Mouse (Mus musculus): ENCODE data around the gene Mllt6.
"Not testable (repeated sequence)": the region's sequence is repeated elsewhere in the genome, so short reads cannot be mapped to it uniquely, and the experiment has no call there.

Mllt6 gene

DNA sequence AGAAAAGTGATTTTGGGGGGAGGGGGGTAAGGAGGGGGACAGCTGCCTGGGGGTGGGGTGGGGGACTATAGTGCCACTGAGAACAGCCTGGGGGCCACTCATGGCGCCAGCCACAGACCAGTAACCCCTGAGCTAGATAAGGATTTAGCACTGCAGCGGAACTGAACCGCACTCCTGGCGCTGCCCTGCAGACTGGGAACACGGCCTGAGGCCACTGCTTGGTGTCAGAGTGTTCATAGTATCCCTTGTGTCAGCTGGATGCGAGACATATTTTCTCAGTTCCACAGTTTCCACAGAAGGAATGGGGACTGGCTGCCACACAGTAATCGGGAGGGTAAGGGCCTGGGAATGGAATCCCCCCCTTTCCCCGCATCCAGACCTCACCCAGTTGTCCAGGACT, 52.8 kb downstream of the Mllt6 start:
- no peak for DNase-seq (ENCODE audit: extremely low read depth, low read depth)

DNA sequence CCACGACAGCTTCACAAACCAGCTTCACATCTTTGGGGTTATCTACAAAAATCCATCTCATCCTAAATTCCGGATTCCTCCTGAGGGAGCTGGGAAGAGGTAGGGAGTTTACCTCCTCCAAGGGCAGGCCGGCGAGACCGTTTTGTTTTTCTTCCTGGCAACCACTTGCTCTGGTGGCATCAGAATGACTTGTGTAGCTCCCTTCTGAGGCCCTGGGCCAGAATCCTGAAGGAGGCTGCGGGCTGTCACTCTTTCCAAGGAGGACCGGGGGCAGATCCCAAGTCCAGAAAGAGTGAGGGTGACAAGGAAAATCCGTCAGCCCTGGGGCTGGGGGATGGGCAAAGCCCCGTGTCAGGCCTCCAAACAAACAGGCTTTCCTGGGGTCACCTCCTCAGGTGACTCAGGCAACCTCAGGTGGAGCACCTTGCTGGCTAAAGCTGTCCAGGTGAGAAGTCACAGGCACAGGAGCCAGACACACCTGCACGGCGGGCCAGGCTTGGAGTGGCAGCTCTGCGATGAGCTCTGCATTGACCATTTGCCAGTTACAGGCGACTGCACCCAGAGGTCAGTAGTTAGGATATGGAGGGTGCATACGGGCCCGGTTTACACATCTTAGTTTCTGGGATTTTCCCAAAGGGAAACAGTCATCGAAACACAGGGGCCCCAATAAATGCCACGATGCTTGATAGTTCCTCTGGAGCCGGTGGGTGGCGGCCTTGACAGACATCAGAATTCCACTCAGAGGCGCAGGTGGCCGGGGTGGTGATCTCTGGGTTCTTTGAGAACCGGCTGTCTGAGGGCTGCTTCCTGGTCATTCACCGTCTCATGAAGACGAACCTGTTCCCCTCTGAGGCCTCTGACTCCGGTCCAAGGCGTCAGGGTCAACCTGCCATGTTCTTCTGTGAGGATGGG, 54.4 kb downstream of the Mllt6 start:
- no peak for DNase-seq (ENCODE audit: extremely low read depth, low read depth)

DNA sequence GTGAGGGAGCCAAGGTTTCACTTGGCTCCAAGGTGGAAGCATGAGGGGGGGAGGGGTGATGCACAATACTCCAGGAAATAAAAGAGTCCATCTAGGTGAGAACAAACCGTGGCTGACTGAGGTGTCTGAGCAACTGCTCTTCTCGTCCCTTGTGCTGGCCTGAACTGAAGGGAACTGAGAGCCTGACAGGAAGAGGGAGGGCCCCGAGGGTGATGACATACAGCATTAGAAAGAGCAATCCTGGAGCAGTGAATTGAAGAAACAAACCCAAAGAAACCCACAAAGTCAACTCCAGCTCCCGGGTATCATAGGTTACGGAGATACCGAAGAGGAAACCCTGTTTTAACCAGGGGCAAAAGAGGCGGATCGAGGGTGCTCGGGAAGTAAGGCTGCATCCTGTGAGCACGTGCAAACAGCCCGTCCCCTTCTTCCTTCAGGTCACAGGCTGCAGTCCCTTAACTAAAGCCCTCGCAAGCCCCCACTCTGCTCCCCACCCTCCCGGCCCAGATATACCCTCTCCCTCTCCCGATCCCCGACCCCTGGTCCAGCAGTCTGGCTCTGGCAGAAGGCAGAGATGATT, 55.2 kb downstream of the Mllt6 start:
- no peak for DNase-seq (ENCODE audit: extremely low read depth, low read depth)

DNA sequence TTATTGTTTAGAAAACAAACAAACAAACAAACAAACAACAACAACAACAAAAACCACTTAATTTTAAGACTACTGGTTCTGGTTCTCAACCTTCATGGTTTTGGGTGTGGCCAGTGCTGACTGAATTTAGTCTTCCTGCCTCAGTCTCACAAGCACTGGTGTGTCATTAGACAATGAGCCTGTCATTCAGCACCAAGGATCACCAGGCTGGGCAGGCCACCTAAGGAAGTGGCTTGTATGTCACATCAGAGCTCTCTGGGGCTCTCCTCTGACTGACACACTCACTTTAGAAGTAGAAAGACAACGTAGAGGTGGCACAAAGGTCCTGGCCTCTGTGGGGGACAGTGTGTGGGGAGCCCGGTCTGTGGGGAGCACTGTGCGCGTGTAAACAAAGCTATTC, 55.8 kb downstream of the Mllt6 start:
- no peak for DNase-seq (ENCODE audit: extremely low read depth, low read depth)

DNA sequence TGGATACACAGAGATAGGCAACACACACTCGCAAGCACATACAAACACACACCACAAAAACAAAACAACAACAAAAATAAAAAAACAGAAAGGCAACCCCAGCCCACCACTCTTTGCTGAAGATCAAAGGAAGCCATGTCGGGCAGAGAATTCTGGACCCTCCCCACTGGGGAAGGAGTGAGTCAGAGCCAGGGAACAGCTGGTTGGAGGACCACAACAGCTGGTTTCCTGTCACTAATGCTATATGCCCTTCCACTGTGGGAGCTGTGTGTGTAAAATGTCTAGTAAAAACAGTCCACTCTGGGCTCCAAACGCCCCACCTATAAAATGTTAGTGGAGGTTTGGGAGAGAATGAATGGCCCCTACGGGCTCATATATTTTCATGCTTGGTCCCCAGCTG, 58.1 kb downstream of the Mllt6 start:
- no peak for DNase-seq (ENCODE audit: extremely low read depth, low read depth)

DNA sequence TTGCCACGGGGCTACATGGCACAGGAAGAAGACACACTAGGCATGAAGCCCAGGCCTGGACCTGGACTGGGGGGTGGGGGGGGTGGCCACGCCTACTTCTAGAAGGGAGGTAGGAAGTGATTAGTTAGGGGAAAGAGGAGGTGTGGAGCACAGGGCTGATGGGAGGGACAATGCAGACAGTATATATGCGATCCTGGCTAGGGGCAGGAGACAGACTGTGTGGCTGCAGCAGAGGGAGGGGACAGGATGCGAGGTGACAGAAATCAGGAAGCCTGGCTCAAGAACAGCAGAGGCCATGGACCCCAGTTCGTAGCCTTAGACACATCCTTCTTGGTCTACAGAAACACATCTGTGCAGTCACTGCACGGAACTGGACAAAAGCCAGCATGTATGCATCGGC, 60.5 kb downstream of the Mllt6 start:
- no peak for DNase-seq (ENCODE audit: extremely low read depth, low read depth)

DNA sequence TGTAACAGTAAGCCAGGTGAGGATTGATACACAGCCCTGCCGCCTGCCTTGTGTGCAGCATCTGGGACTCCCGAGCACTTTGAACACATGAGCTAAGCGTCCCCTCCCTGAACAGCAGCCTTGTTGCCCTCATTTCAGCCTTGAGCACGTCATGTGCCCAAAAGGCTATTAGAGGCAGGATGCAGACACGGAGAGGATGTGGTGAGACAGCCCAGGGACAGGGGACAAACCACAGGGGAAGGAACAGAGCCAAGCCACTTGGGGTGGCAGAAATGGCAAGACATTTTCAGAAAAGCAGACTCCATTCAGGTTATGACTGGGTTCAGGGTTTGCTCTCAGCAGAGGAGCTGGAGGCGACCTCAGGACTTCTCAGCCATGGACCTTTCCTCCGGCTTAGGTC, 65.1 kb downstream of the Mllt6 start:
- no peak for DNase-seq (ENCODE audit: extremely low read depth, low read depth)

DNA sequence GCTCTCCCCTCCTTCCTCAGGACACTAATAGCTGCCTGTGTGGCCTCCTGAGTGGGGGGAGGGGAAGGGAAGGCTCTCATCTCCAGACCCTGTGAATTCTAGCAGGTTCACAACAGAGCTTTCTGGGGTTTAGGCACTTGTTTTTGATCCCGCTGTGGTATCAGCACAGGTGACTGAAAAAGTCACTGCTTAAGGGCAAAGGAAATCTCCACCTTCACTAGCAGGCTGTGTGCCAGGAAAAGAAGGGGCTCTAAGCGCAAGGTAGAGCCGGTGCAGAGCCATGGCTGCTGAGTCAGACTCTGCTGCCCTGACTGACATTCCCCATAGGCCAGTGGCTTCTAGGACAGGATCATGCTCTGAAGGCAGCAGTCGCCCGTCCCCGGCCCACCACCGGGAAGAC, 65.5 kb downstream of the Mllt6 start:
- no peak for DNase-seq (ENCODE audit: extremely low read depth, low read depth)

DNA sequence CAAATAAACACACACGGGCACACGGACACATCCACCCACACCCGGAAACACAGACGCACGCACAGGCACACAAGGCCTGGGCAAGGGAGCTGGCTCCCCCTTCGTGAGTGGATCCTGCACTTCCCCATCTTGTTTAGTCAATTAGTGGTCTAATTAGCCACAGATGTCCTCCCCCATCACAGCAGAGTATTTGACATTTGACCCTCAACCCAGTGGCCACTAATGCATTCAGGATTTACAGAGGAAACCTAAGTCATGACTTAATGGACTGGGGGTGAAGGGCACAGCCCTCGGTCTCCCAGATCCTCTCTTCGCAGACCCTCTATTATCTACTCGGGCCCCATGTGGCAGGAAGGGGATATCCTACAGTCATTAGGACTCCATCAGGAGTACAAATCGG, 70.5 kb downstream of the Mllt6 start:
- DNase-seq (ENCODE audit: extremely low read depth, low read depth), result no peak

DNA sequence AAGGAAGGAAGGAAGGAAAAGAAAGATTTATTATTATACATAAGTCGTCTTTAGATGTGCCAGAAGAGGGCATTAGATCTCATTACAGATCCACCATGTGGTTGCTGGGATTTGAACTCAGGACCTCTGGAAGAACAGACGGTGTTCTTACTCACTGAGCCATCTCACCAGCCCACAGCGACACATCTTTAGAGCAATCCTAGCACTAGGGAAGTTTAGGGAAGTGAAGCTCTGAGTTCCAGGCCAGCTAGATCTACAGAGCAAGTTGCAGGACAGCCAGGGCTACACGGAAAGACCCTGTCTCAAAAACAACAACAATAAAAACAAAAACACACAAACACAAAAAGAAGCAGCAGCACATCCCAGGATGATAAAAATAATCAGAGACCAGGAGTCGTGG, 71.6 kb downstream of the Mllt6 start:
- not testable (repeated sequence) for DNase-seq (ENCODE audit: extremely low read depth, low read depth)

All from MEL-GATA-1-ER (cell line).